Mouse (Mus musculus): ENCODE results near the gene Crk. TPM values are rescaled to one million over a fixed set of nuclear protein-coding genes. Genes with fewer than 3 reads are reported as not detected.

Gene Crk
- polyA plus RNA-seq, 1 experiment: 43.1 TPM

DNA sequence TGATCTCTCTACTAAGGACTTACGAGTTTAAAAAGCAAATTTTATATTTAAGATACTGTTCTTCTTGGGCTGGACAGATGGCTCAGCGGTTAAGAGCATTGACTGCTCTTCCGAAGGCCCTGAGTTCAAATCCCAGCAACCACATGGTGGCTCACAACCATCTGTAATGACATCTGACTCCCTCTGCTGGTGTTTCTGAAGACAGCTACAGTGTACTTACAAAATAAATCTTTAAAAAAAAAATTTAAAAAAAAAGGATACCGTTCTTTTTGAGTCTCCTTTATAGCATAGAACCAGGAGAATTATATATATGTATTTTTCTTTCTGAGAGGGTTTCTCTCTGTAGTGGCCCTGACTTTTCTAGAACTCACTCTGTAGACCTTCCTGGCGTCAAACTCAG, 21.5 kb downstream of the Crk start:
- Histone ChIP-seq H3K36me3 (ENCODE audit: control insufficient read depth, insufficient read depth, low read length) (peaks cover 40% of the 10 kb centered on the region), H3K4me1 (ENCODE audit: control insufficient read depth, insufficient read depth, insufficient read length) (no peaks in the 10 kb centered on the region), H3K27ac (ENCODE audit: insufficient read depth, low read length) (no peak overlapping the region), H3K27me3 (ENCODE audit: control insufficient read depth, insufficient read depth, low read length) (no peaks in the 10 kb centered on the region), H3K4me3 (ENCODE audit: extremely low read depth, insufficient read depth, insufficient read length) (no peak overlapping the region)
- no peak for TF ChIP-seq POLR2A (IDR thresholded peaks at IDR 0.05; ENCODE audit: low read depth, low read length)
- TF ChIP-seq CTCF (IDR thresholded peaks at IDR 0.05; ENCODE audit: extremely low read depth, insufficient read depth, insufficient read length, insufficient replicate concordance): no peak
- no peak for DNase-seq (ENCODE audit: low read depth in 1 of 2, low spot score in 2 of 2)
- WGBS: 97% methylated on average over 5 of the region's 5 CpGs

DNA sequence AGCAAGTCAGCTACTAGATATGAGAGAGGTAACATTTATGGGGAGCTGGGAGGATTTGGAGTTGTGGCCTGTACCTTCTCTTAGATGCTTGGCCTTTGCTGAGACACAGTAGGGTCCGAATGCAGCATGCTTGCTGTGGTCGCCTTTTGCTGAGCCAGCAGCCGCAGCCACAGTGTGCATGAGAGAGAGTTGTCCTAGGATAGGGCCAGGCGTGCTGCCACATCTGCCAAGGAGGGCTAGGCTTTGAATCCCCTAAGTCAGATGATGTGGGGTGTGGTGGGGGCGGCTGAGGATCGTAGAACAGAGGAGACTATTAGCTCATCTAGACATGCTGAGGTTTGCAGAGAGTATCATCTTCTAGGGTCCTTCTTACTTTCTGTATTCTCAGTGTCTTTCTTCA, 23.7 kb downstream of the Crk start:
- Histone ChIP-seq H3K36me3 (ENCODE audit: control insufficient read depth, insufficient read depth, low read length) (peaks cover 38% of the 10 kb centered on the region), H3K4me3 (ENCODE audit: extremely low read depth, insufficient read depth, insufficient read length) (no peak overlapping the region), H3K27ac (ENCODE audit: insufficient read depth, low read length) (no peak overlapping the region), H3K27me3 (ENCODE audit: control insufficient read depth, insufficient read depth, low read length) (no peaks in the 10 kb centered on the region), H3K4me1 (ENCODE audit: control insufficient read depth, insufficient read depth, insufficient read length) (no peaks in the 10 kb centered on the region)
- TF ChIP-seq POLR2A (IDR thresholded peaks at IDR 0.05; ENCODE audit: low read depth, low read length) (no peak), CTCF (IDR thresholded peaks at IDR 0.05; ENCODE audit: extremely low read depth, insufficient read depth, insufficient read length, insufficient replicate concordance) (no peak)
- 97% methylated on average over 6 of the region's 6 CpGs for WGBS
- DNase-seq (ENCODE audit: low read depth in 1 of 2, low spot score in 2 of 2): no peak

- Histone ChIP-seq H3K36me3 (ENCODE audit: control insufficient read depth, insufficient read depth, low read length) (peaks cover 30% of the 10 kb centered on the region), H3K4me3 (ENCODE audit: extremely low read depth, insufficient read depth, insufficient read length) (no peak overlapping the region), H3K27ac (ENCODE audit: insufficient read depth, low read length) (no peak overlapping the region), H3K4me1 (ENCODE audit: control insufficient read depth, insufficient read depth, insufficient read length) (no peaks in the 10 kb centered on the region), H3K27me3 (ENCODE audit: control insufficient read depth, insufficient read depth, low read length) (no peaks in the 10 kb centered on the region)
- TF ChIP-seq CTCF (IDR thresholded peaks at IDR 0.05; ENCODE audit: extremely low read depth, insufficient read depth, insufficient read length, insufficient replicate concordance) (no peak), POLR2A (IDR thresholded peaks at IDR 0.05; ENCODE audit: low read depth, low read length) (no peak)
- WGBS: 96% methylated on average over 2 of the region's 2 CpGs
- no peak for DNase-seq (ENCODE audit: low read depth in 1 of 2, low spot score in 2 of 2)
Observed at GRCm38 (mm10) chr11:75703748-75704147, 24.7 kb downstream of the Crk start.

DNA sequence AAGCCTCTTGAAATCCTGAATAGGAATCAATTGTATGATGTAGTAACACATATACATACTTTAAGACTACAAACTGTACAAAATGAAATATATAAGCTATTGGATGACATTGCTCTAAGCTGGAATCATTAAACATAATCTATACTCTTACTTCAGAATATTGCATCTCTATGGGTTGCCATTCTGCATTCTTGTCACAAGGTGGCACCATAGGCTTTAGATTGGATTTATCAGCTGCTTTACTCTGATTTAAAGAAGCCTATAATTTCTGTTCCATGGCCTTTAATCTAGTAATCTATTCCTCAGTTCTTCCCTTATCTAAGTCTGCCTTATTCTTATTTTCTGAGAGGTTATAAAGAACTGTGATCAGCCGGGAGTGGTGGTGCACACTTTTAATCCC, 34.9 kb downstream of the Crk start:
- Histone ChIP-seq H3K27ac (ENCODE audit: insufficient read depth, low read length) (no peak overlapping the region), H3K27me3 (ENCODE audit: control insufficient read depth, insufficient read depth, low read length) (no peaks in the 10 kb centered on the region), H3K4me3 (ENCODE audit: extremely low read depth, insufficient read depth, insufficient read length) (no peak overlapping the region), H3K36me3 (ENCODE audit: control insufficient read depth, insufficient read depth, low read length) (no peaks in the 10 kb centered on the region), H3K4me1 (ENCODE audit: control insufficient read depth, insufficient read depth, insufficient read length) (no peaks in the 10 kb centered on the region)
- peak; percentile 9 to 15 for DNase-seq (ENCODE audit: low read depth in 1 of 2, low spot score in 2 of 2)
- no peak for TF ChIP-seq CTCF (IDR thresholded peaks at IDR 0.05; ENCODE audit: extremely low read depth, insufficient read depth, insufficient read length, insufficient replicate concordance)
- TF ChIP-seq POLR2A (IDR thresholded peaks at IDR 0.05; ENCODE audit: low read depth, low read length): no peak
- 79% methylated on average over 1 of the region's 1 CpGs for WGBS

DNA sequence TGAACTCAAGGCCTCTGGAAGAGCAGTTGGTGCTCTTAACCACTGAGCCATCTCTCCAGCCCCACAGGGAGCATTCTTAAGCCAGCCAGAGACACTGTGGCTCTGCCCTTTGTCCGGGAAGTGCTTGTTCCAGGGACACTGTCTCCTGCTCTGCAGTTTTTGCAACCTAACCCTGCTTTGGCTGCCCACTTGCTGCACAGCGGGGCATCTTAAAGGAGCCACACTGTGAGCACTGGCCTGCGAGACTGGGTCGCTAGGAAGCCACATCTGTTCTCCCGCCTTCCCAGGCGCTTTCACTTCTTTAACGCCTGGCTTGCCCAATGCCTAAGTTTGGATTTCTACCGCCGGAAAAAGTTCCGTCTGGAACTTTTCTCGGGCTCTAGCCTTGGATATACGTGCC, 36.5 kb downstream of the Crk start:
- H3K27ac ChIP-seq (ENCODE audit: insufficient read depth, low read length): no peak overlapping the region
- DNase-seq (ENCODE audit: low read depth in 1 of 2, low spot score in 2 of 2): no peak
- H3K4me3 ChIP-seq (ENCODE audit: extremely low read depth, insufficient read depth, insufficient read length): no peak overlapping the region
- WGBS: 84% methylated on average over 12 of the region's 12 CpGs
- no peaks in the 10 kb centered on the region for H3K36me3 ChIP-seq (ENCODE audit: control insufficient read depth, insufficient read depth, low read length)
- H3K4me1 ChIP-seq (ENCODE audit: control insufficient read depth, insufficient read depth, insufficient read length): no peaks in the 10 kb centered on the region
- no peak for TF ChIP-seq POLR2A (IDR thresholded peaks at IDR 0.05; ENCODE audit: low read depth, low read length)
- H3K27me3 ChIP-seq (ENCODE audit: control insufficient read depth, insufficient read depth, low read length): no peaks in the 10 kb centered on the region

DNA sequence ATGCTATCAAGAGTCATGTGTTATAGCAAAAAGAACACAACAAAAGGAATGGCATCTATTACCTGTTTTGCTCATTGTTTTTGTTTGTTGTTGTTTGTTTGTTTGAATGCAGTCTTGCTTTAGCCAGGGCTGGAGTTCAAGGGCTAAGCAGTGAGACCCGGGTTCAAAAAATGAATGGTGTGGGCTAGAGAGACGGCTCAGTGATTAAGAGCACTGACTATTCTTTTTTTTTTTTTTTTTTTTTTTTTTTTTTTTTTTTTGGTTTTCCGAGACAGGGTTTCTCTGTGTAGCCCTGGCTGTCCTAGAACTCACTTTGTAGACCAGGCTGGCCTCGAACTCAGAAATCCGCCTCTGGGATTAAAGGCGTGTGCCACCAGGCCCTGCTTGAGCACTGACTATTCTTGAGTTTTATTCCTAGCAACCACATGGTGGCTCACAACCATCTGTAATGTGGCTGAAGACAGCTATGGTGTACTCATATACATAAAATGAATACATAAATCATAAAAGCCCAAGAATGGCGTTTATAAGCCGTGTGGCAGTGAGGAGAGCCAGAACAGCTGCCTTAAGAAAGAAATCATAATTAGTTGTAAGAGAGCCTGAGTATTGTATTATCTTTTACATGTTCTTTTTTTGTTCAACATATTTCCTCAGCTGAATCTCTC, 37.7 kb downstream of the Crk start:
- Histone ChIP-seq H3K4me3 (ENCODE audit: extremely low read depth, insufficient read depth, insufficient read length) (no peak overlapping the region), H3K27me3 (ENCODE audit: control insufficient read depth, insufficient read depth, low read length) (no peaks in the 10 kb centered on the region), H3K27ac (ENCODE audit: insufficient read depth, low read length) (no peak overlapping the region), H3K36me3 (ENCODE audit: control insufficient read depth, insufficient read depth, low read length) (no peaks in the 10 kb centered on the region), H3K4me1 (ENCODE audit: control insufficient read depth, insufficient read depth, insufficient read length) (no peaks in the 10 kb centered on the region)
- 76% methylated on average over 8 of the region's 8 CpGs for WGBS
- TF ChIP-seq POLR2A (IDR thresholded peaks at IDR 0.05; ENCODE audit: low read depth, low read length) (no peak), CTCF (IDR thresholded peaks at IDR 0.05; ENCODE audit: extremely low read depth, insufficient read depth, insufficient read length, insufficient replicate concordance) (no peak)
- DNase-seq (ENCODE audit: low read depth in 1 of 2, low spot score in 2 of 2): no peak

- TF ChIP-seq POLR2A (IDR thresholded peaks at IDR 0.05; ENCODE audit: low read depth, low read length) (no peak), CTCF (IDR thresholded peaks at IDR 0.05; ENCODE audit: extremely low read depth, insufficient read depth, insufficient read length, insufficient replicate concordance) (no peak)
- Histone ChIP-seq H3K4me1 (ENCODE audit: control insufficient read depth, insufficient read depth, insufficient read length) (no peaks in the 10 kb centered on the region), H3K27me3 (ENCODE audit: control insufficient read depth, insufficient read depth, low read length) (no peaks in the 10 kb centered on the region), H3K27ac (ENCODE audit: insufficient read depth, low read length) (no peak overlapping the region), H3K36me3 (ENCODE audit: control insufficient read depth, insufficient read depth, low read length) (no peaks in the 10 kb centered on the region), H3K4me3 (ENCODE audit: extremely low read depth, insufficient read depth, insufficient read length) (no peak overlapping the region)
- DNase-seq (ENCODE audit: low read depth in 1 of 2, low spot score in 2 of 2): no peak
- WGBS: 68% methylated on average over 3 of the region's 4 CpGs
Observed at GRCm38 (mm10) chr11:75722339-75722738, 43.3 kb downstream of the Crk start.

Measured in spleen, adult 2 months (tissue).